Mouse (Mus musculus) small intestine, adult 2 months (tissue): ENCODE measurements around the gene Kctd12b.

ENCODE experiments used
- CTCF ChIP-seq: fragments of 200-500 bp; IDR thresholded peaks from 2 replicates; pipeline ENCODE4 v1.5.1; 2012; ENCODE audit warnings: low read depth, mild to moderate bottlenecking, control low read depth, inconsistent platforms, low read length, moderate library complexity, mixed read lengths; ENCODE audit not compliant: insufficient replicate concordance, insufficient read length; ENCODE audit errors: extremely low read depth
- POLR2A ChIP-seq: fragments of 200-500 bp; IDR thresholded peaks from 2 replicates; pipeline ENCODE4 v1.6.1; 2012; ENCODE audit warnings: low read depth, mild to moderate bottlenecking, control low read depth, inconsistent platforms, low read length, moderate library complexity

GRCm38 (mm10) chrX:153735697-153736096 lies 39.5 kb upstream of the Kctd12b start:
- no peak for TF ChIP-seq POLR2A
- no peak for TF ChIP-seq CTCF
